Mouse (Mus musculus): ENCODE data around the gene Cend1. TPM values are rescaled to one million over a fixed set of nuclear protein-coding genes. Genes with fewer than 3 reads are reported as not detected.
A peak's percentile ranks its signal among the peaks of the same experiment; 100 is the strongest.
"Not testable (repeated sequence)": the region's sequence is repeated elsewhere in the genome, so short reads cannot be mapped to it uniquely, and the experiment has no call there.

Gene Cend1
- polyA plus RNA-seq, 1 experiment from 2014 or later: 43.6 TPM

DNA sequence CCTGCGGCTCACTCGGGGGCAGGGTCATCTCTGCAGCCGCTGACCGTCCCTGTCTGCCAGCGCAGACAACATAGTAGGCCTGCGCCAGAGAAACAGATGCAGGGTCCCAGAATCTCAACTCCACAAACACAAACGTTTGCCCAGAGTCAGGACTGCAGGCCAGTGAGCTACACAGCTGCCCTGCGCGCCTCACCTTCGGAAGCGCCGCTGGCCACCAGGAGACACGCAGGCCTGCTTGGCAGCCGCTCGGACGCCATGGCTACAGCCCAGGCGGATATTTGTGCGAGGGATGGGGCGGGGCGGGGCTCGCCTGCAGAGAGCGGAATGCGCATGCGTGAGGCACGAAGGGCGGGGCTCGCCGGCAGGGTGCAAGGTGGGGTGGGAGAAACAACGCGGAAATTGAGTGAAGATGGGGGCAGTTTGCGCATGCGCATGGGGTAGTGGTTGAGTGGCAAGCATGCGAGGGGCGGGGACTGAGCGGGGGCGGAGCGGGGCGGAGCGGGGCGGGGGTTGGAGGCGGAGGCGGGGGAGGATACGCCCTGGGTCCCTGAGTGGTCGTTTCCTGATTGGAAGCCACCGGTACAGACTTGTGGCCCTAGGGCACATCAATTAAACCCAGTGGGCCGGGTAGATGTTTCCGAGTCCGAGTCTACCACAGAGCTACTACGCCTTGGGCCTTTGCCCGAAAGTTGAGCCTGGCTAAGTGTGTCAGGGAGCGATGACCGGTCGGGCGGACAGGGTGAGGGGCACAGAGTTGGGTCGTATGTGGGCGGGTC, 15.3 kb downstream of the Cend1 start, which contains the start of gene Gatd1:
Gene Gatd1 (minus strand): TSS at position 328 of the 776 bp plus-strand sequence.
- peak within 1 kb of the TSS; percentile 76 for H3K4me3 ChIP-seq (replicated peaks)
- whole genome bisulfite sequencing: under 1% methylated on average over 52 of the region's 56 CpGs

DNA sequence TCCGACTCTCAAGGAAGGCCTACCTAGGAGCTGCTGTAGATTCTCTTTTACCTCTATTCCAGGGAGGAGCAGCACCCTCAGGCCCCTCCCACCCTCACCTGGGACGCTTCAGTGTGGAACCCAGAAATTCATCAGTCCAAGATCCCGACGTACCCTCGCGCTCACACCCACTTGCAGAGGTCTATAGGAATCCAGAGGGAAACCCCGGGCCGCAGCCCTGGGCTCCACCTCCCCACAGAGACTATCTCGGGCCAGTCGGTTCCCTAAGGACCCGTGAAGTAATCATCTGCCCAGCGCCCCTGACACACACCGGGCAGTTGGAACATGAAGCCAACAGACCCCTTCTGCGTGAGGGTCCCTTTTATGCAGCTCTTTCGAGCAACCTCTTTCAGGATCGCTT, 16.0 kb downstream of the Cend1 start:
- Histone ChIP-seq H3K9ac (replicated peaks) (peak overlapping the region; percentile 93), H3K4me1 (replicated peaks) (peaks cover 27% of the 10 kb centered on the region), H3K27ac (peak overlapping the region; percentile 88), H3K36me3 (peaks cover 21% of the 10 kb centered on the region), H3K27me3 (no peaks in the 10 kb centered on the region), H3K4me3 (replicated peaks) (peak overlapping the region; percentile 76), H3K9me3 (no peaks in the 10 kb centered on the region), H3K4me2 (replicated peaks) (peak overlapping the region; percentile 89)
- 5% methylated on average over 16 of the region's 16 CpGs for WGBS
- ATAC-seq: peak; percentile 59

More for the DNA sequence above, 15.3 kb downstream of the Cend1 start, which contains the start of gene Gatd1:
- Histone ChIP-seq H3K4me2 (replicated peaks) (peak within 1 kb of the TSS; percentile 89), H3K9ac (replicated peaks) (peak within 1 kb of the TSS; percentile 93), H3K4me1 (replicated peaks) (peaks cover 26% of the 10 kb centered on the region), H3K9me3 (no peaks in the 10 kb centered on the region), H3K27ac (peak within 1 kb of the TSS; percentile 88), H3K27me3 (0 out of 2 replicates have a peak, but pooled peaks cover 1% of the 10 kb centered on the region), H3K36me3 (peaks cover 17% of the 10 kb centered on the region)
- peak; percentile 92 for ATAC-seq

DNA sequence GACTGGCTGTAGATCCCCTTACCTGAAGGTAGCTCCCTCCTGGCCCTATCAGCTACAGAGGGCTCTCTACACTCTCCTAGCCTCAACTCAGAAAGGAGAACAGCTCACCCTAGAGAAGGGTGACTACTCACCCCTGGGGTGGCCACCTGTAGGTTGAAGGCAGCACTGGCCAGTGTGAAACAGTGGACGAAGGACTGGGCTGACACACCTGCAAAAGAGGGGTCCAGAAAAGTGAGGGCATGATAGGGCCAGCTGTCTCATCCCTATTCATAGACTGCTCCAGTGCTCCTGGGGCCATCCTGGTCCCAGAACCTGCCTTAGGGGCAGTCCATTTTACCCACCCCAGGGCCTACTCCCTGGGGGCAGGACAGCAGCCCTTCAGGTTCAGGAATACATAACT, 17.6 kb downstream of the Cend1 start:
- peaks cover 27% of the 10 kb centered on the region for H3K4me1 ChIP-seq (replicated peaks)
- H3K9me3 ChIP-seq: no peaks in the 10 kb centered on the region
- H3K36me3 ChIP-seq: peaks cover 31% of the 10 kb centered on the region
- H3K27ac ChIP-seq: no peak overlapping the region
- H3K4me2 ChIP-seq (replicated peaks): no peak overlapping the region
- no peak overlapping the region for H3K4me3 ChIP-seq (replicated peaks)
- H3K27me3 ChIP-seq: no peaks in the 10 kb centered on the region
- ATAC-seq: no peak
- 100% methylated on average over 1 of the region's 1 CpGs for WGBS
- peak overlapping the region; percentile 23; the same call in 1 of the 2 replicates for H3K9ac ChIP-seq (replicated peaks)

GRCm38 (mm10) chr7:141410631-141411030, 18.7 kb downstream of the Cend1 start:
- WGBS: 96% methylated on average over 8 of the region's 8 CpGs
- peaks cover 31% of the 10 kb centered on the region for H3K36me3 ChIP-seq
- H3K4me3 ChIP-seq (replicated peaks): no peak overlapping the region
- no peak for ATAC-seq
- 0 out of 2 replicates have a peak overlapping the region, but pooled peaks have one; percentile 30 for H3K9ac ChIP-seq (replicated peaks)
- no peaks in the 10 kb centered on the region for H3K27me3 ChIP-seq
- no peak overlapping the region for H3K27ac ChIP-seq
- H3K4me1 ChIP-seq (replicated peaks): peaks cover 27% of the 10 kb centered on the region
- H3K4me2 ChIP-seq (replicated peaks): no peak overlapping the region
- H3K9me3 ChIP-seq: no peaks in the 10 kb centered on the region

DNA sequence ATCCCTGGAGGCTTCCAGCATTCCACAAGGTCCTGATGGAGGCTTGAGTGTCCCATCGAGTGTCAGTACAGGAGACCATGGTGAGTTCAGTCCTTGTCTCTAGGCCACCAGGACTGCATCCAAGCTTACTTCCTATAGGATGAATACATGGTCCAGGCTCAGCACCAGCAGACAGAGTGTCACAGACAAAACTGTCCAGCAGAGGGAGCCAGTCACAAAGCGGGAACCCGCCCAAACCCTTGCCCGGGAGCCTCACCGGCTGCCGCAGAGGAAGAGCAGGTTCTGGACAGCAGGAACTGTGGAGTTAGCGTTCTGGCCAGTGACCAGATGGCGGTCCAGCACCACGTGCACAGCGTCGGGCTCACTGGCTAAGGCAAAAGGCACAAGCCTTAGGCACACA, 20.5 kb downstream of the Cend1 start:
- Histone ChIP-seq H3K4me1 (replicated peaks) (peaks cover 22% of the 10 kb centered on the region), H3K4me3 (replicated peaks) (no peak overlapping the region), H3K27ac (0 out of 2 replicates have a peak overlapping the region, but pooled peaks have one; percentile 2), H3K27me3 (no peaks in the 10 kb centered on the region), H3K9me3 (no peaks in the 10 kb centered on the region), H3K9ac (replicated peaks) (no peak overlapping the region), H3K4me2 (replicated peaks) (no peak overlapping the region), H3K36me3 (peaks cover 34% of the 10 kb centered on the region)
- peak; percentile 62 for ATAC-seq
- WGBS: 8% methylated on average over 11 of the region's 11 CpGs

- 96% methylated on average over 7 of the region's 7 CpGs for WGBS
Measured at GRCm38 (mm10) chr7:141407670-141408069, 21.6 kb downstream of the Cend1 start.

DNA sequence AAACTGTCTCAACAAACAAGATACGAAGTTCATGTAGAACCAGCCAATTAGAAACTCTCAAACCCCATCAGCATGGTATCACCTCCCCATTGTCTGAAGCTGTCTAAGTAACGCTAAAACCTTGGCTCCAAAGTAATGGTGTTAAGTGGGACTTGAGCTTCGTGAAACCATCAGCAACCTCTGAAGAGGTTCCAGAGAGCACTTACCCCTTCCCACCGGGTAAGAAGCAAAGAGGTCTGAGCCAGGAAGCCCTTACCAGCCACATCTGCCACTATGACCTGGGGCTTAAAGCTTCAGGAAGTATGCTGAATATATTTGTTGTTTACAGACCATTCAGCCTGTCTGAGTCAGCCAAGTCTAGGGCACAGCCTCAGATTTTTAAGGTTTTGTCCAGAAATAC, 23.8 kb downstream of the Cend1 start:
- Histone ChIP-seq H3K27me3 (no peaks in the 10 kb centered on the region), H3K27ac (no peak overlapping the region), H3K36me3 (peaks cover 60% of the 10 kb centered on the region), H3K9me3 (no peaks in the 10 kb centered on the region), H3K4me3 (replicated peaks) (no peak overlapping the region), H3K9ac (replicated peaks) (0 out of 2 replicates have a peak overlapping the region, but pooled peaks have one; percentile 12), H3K4me1 (replicated peaks) (0 out of 2 replicates have a peak, but pooled peaks cover 4% of the 10 kb centered on the region), H3K4me2 (replicated peaks) (no peak overlapping the region)
- WGBS: 82% methylated on average over 4 of the region's 4 CpGs
- no peak for ATAC-seq

More at GRCm38 (mm10) chr7:141407670-141408069, 21.6 kb downstream of the Cend1 start:
- not testable (repeated sequence) for H3K9me3 ChIP-seq; H3K4me2 ChIP-seq (replicated peaks); H3K27me3 ChIP-seq; H3K4me3 ChIP-seq (replicated peaks); H3K27ac ChIP-seq; ATAC-seq; H3K9ac ChIP-seq (replicated peaks)
- peaks cover 41% of the 10 kb centered on the region for H3K36me3 ChIP-seq
- peaks cover 14% of the 10 kb centered on the region for H3K4me1 ChIP-seq (replicated peaks)

- H3K36me3 ChIP-seq: peaks cover 64% of the 10 kb centered on the region
- no peak overlapping the region for H3K4me2 ChIP-seq (replicated peaks)
- H3K4me1 ChIP-seq (replicated peaks): no peaks in the 10 kb centered on the region
- H3K9ac ChIP-seq (replicated peaks): no peak overlapping the region
- WGBS: 42% methylated on average over 5 of the region's 5 CpGs
- H3K27me3 ChIP-seq: no peaks in the 10 kb centered on the region
- H3K4me3 ChIP-seq (replicated peaks): no peak overlapping the region
- no peak overlapping the region for H3K27ac ChIP-seq
- ATAC-seq: peak; percentile 58
- H3K9me3 ChIP-seq: no peaks in the 10 kb centered on the region
Measured at GRCm38 (mm10) chr7:141403305-141403704, 26.0 kb downstream of the Cend1 start.

DNA sequence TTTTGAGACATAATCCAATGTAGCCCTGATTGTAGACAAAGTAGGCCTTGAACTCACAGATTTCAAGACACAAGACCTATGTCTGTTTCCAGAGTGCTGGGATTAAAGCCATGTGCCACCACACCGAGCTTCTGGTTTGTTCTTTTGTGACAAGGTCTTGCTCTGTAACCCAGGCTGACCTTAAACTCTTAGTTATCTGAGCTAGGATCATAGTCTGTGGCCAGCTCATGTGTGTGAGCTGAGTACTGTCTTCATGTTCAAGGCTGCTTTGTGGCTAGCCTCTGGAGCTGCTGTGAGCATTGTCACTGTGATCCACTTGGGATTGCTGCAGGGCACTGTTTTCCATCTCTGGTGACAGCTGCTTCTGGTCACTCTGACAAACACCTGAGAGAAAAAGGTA, 33.9 kb downstream of the Cend1 start:
- peaks cover 14% of the 10 kb centered on the region for H3K4me1 ChIP-seq (replicated peaks)
- H3K36me3 ChIP-seq: peaks cover 47% of the 10 kb centered on the region
- H3K4me2 ChIP-seq (replicated peaks): no peak overlapping the region
- H3K27me3 ChIP-seq: no peaks in the 10 kb centered on the region
- no peak overlapping the region for H3K9ac ChIP-seq (replicated peaks)
- H3K27ac ChIP-seq: no peak overlapping the region
- ATAC-seq: no peak
- no peaks in the 10 kb centered on the region for H3K9me3 ChIP-seq
- 80% methylated on average over 1 of the region's 1 CpGs for WGBS
- no peak overlapping the region for H3K4me3 ChIP-seq (replicated peaks)

DNA sequence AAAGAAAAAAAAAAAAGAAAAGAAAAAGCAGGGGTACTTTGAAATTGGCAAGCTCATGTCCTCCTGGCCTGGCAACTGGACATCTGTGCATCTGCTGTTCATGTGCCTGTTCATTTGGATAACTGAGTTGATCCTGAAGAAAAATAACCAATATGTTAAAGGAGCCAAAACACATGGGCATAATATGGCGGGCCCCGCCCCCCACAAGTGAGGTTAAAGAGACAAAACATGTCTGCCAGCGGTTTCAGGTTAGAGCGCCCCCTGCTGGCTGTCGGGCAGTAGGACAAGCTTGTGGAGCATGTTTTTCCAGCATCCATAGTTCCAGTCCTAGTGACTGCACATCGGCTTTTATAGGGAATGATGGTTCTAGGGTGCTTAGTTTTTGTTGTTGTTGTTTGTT, 34.5 kb downstream of the Cend1 start:
- no peaks in the 10 kb centered on the region for H3K9me3 ChIP-seq
- no peak overlapping the region for H3K9ac ChIP-seq (replicated peaks)
- no peak for ATAC-seq
- 26% methylated on average over 6 of the region's 6 CpGs for WGBS
- H3K4me1 ChIP-seq (replicated peaks): peaks cover 14% of the 10 kb centered on the region
- H3K4me3 ChIP-seq (replicated peaks): no peak overlapping the region
- peaks cover 42% of the 10 kb centered on the region for H3K36me3 ChIP-seq
- H3K4me2 ChIP-seq (replicated peaks): no peak overlapping the region
- H3K27ac ChIP-seq: no peak overlapping the region
- no peaks in the 10 kb centered on the region for H3K27me3 ChIP-seq

- Histone ChIP-seq H3K9me3 (no peaks in the 10 kb centered on the region), H3K27me3 (peaks cover 4% of the 10 kb centered on the region), H3K4me2 (replicated peaks) (no peak overlapping the region), H3K27ac (no peak overlapping the region), H3K36me3 (peaks cover 35% of the 10 kb centered on the region), H3K9ac (replicated peaks) (no peak overlapping the region), H3K4me1 (replicated peaks) (peaks cover 14% of the 10 kb centered on the region), H3K4me3 (replicated peaks) (no peak overlapping the region)
- ATAC-seq: no peak
- WGBS: 88% methylated on average over 7 of the region's 7 CpGs
Measured at GRCm38 (mm10) chr7:141394158-141394557, 35.1 kb downstream of the Cend1 start.

DNA sequence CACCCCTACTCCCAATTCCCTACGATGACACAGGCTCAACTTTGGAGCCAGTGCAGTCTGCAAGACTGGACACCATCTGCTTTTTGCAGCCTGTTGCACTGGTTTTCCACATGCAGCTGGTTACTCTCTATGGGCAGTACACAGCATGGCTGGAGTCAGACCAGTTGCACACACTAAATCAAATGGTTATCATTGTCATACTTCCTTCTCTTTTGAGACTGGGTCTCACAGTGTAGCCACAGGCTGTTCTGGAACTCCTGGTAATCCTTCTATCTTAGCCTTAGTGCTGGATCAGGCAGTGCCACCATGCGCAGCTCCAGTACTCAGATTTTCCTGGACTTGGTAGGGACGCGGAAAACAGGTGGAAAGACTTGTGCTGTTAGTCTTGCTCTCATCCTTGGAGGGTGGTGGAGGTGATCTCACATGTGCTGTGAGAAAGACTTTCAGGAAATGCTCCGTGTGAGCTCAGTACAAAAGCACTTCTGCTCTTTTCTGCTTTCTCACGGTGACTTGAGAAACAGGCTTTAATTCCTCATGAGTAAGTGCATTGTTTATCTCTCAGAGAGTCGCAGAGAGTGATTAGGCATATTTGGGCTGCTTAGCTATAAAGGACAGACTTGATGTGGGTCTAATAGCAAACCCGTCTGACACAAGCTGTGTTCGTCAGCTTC, 36.6 kb downstream of the Cend1 start:
- 32% methylated on average over 9 of the region's 9 CpGs for WGBS
- peaks cover 14% of the 10 kb centered on the region for H3K4me1 ChIP-seq (replicated peaks)
- peak overlapping the region; percentile 93 for H3K4me2 ChIP-seq (replicated peaks)
- H3K27me3 ChIP-seq: peaks cover 6% of the 10 kb centered on the region
- no peaks in the 10 kb centered on the region for H3K9me3 ChIP-seq
- no peak for ATAC-seq
- peaks cover 21% of the 10 kb centered on the region for H3K36me3 ChIP-seq
- peak overlapping the region; percentile 83 for H3K9ac ChIP-seq (replicated peaks)
- H3K4me3 ChIP-seq (replicated peaks): peak overlapping the region; percentile 68
- H3K27ac ChIP-seq: peak overlapping the region; percentile 79; the same call in 1 of the 2 replicates

Data from midbrain, embryonic 13.5 days (tissue).